Mouse (Mus musculus): ENCODE measurements around the gene Colgalt2.

DNA sequence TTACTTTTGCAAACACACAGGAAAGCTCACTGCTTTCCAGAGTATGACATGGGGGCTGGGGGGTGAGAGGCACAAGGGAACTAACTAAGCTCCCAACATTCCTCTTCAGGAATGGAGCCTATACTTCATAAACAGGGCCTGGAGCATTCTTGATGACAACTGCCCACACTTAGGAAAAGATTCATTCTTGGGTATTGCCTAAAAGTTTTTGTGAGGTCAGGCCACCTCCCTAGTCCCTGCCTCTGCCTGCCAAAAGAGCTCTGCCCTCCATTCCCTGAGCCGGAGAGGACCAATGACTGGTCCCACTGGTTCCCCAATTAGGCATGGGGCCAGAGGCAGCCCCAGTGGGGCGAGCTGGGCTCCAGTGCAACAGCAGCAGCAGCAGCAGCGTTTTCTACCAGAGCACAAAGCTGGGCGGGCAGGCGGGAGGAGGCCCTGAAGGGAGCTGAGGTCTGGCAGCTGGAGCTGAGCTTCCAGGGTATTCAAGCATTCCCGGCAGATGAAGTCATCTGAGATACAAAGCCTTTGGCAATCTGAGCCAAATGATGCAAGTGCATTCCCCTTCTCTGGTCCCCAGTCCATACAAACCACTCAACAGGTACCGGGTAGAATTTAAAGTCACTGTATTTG, 156.4 kb downstream of the Colgalt2 start:
- TF ChIP-seq GATA1 (IDR thresholded peaks at IDR 0.05; ENCODE audit: low read length) (no peak), TAL1 (IDR thresholded peaks at IDR 0.05; ENCODE audit: low read length) (no peak)
